Mouse (Mus musculus) hindbrain, embryonic 10.5 days (tissue): ENCODE data around the gene Gm867. TPM values are rescaled to one million over a fixed set of nuclear protein-coding genes. Genes with fewer than 3 reads are reported as not detected.

Experiments used
- DNase-seq: peaks from one replicate; pipeline ENCODE4 v3.0.0-alpha.2; 2017; ENCODE audit warnings: low spot score
- H3K27ac ChIP-seq: fragments of 300-500 bp; sonication (generic); 2 replicates; pipeline ENCODE4 v1.5.1; 2016; ENCODE audit warnings: mild to moderate bottlenecking, moderate library complexity
- H3K27me3 ChIP-seq: fragments of 300-500 bp; sonication (generic); 2 replicates; pipeline ENCODE4 v1.6.1; 2016; ENCODE audit warnings: mild to moderate bottlenecking; ENCODE audit not compliant: poor library complexity, insufficient read depth, severe bottlenecking
- H3K36me3 ChIP-seq: fragments of 300-500 bp; sonication (generic); 2 replicates; pipeline ENCODE4 v1.6.1; 2016; ENCODE audit warnings: mild to moderate bottlenecking, moderate library complexity
- H3K4me1 ChIP-seq: fragments of 300-500 bp; sonication (generic); replicated peaks from 2 replicates; pipeline ENCODE4 v1.6.1; 2016; ENCODE audit warnings: mild to moderate bottlenecking
- H3K4me3 ChIP-seq: fragments of 300-500 bp; sonication (generic); 2 replicates; pipeline ENCODE4 v1.5.1; 2016; ENCODE audit warnings: mild to moderate bottlenecking, moderate library complexity
- H3K9me3 ChIP-seq: fragments of 300-500 bp; sonication (generic); 2 replicates; pipeline ENCODE4 v1.6.1; 2016; ENCODE audit warnings: mild to moderate bottlenecking, moderate library complexity
- WGBS: fragments of 180-500 bp; shearing (Covaris S2); methylation state at CpG from one replicate; pipeline ENCODE4 v1.1.7; 2016; 5-methylcytosine and 5-hydroxymethylcytosine counted together
- polyA plus RNA-seq: library from polyadenylated mRNA; unstranded; fragments of >200 nt; fragmentation: Nextera tagmentation; extraction: Ambion mirVana; gene quantifications from 2 replicates; pipeline ENCODE4 v1.2.1, GENCODE M21; 2016

The Gm867 gene
- polyA plus RNA-seq, 1 experiment from 2014 or later: 1.6 TPM

GRCm38 (mm10) chr10:75945213-75945612 lies 4.7 kb upstream of the Gm867 start:
- Histone ChIP-seq H3K4me1 (peaks cover 34% of the 10 kb centered on the region), H3K27ac (no peak overlapping the region), H3K4me3 (no peak overlapping the region), H3K36me3 (no peaks in the 10 kb centered on the region), H3K27me3 (peaks cover 33% of the 10 kb centered on the region), H3K9me3 (no peaks in the 10 kb centered on the region)
- WGBS: 92% methylated on average over 7 of the region's 7 CpGs
- DNase-seq: no peak

- H3K4me1 ChIP-seq: peaks cover 40% of the 10 kb centered on the region
- no peak overlapping the region for H3K4me3 ChIP-seq
- H3K36me3 ChIP-seq: no peaks in the 10 kb centered on the region
- H3K27me3 ChIP-seq: peaks cover 33% of the 10 kb centered on the region
- WGBS: 26% methylated on average over 11 of the region's 11 CpGs
- DNase-seq: no peak
- peak overlapping the region; percentile 50 for H3K27ac ChIP-seq
- no peaks in the 10 kb centered on the region for H3K9me3 ChIP-seq
Measured at GRCm38 (mm10) chr10:75944066-75944772, 3.7 kb upstream of the Gm867 start.

GRCm38 (mm10) chr10:75942736-75943477 lies 2.4 kb upstream of the Gm867 start, which contains the start of gene Vpreb3:
TSS of gene Vpreb3 (plus strand) at chr10:75943057.
- Histone ChIP-seq H3K9me3 (no peaks in the 10 kb centered on the region), H3K4me3 (no peak within 1 kb of the TSS), H3K4me1 (peaks cover 43% of the 10 kb centered on the region), H3K36me3 (no peaks in the 10 kb centered on the region), H3K27me3 (peaks cover 31% of the 10 kb centered on the region), H3K27ac (peak within 1 kb of the TSS; percentile 50)
- WGBS: 80% methylated on average over 15 of the region's 15 CpGs
- no peak for DNase-seq

GRCm38 (mm10) chr10:75941042-75941824 lies 761 bp upstream of the Gm867 start:
- 68% methylated on average over 9 of the region's 9 CpGs for WGBS
- 0 out of 2 replicates have a peak overlapping the region, but pooled peaks have one; percentile 37 for H3K27ac ChIP-seq
- no peak overlapping the region for H3K4me3 ChIP-seq
- DNase-seq: no peak
- H3K27me3 ChIP-seq: peaks cover 44% of the 10 kb centered on the region
- no peaks in the 10 kb centered on the region for H3K9me3 ChIP-seq
- H3K36me3 ChIP-seq: no peaks in the 10 kb centered on the region
- H3K4me1 ChIP-seq: peaks cover 53% of the 10 kb centered on the region

- Histone ChIP-seq H3K27ac (peak overlapping the region; percentile 1; the same call in 1 of the 2 replicates), H3K4me1 (peaks cover 66% of the 10 kb centered on the region)
- 29% methylated on average over 9 of the region's 9 CpGs for WGBS
Measured at GRCm38 (mm10) chr10:75939481-75940234, 814 bp downstream of the Gm867 start.

GRCm38 (mm10) chr10:75937851-75938643 lies 2.4 kb downstream of the Gm867 start:
- H3K9me3 ChIP-seq: no peaks in the 10 kb centered on the region
- DNase-seq: no peak
- no peak overlapping the region for H3K27ac ChIP-seq
- H3K36me3 ChIP-seq: no peaks in the 10 kb centered on the region
- H3K27me3 ChIP-seq: peaks cover 76% of the 10 kb centered on the region
- WGBS: 48% methylated on average over 10 of the region's 10 CpGs
- peaks cover 56% of the 10 kb centered on the region for H3K4me1 ChIP-seq
- no peak overlapping the region for H3K4me3 ChIP-seq

More at GRCm38 (mm10) chr10:75939481-75940234, 814 bp downstream of the Gm867 start:
- Histone ChIP-seq H3K27me3 (peaks cover 59% of the 10 kb centered on the region), H3K9me3 (no peaks in the 10 kb centered on the region), H3K36me3 (no peaks in the 10 kb centered on the region), H3K4me3 (no peak overlapping the region)
- DNase-seq: no peak

- Histone ChIP-seq H3K27me3 (peaks cover 85% of the 10 kb centered on the region), H3K4me1 (peaks cover 63% of the 10 kb centered on the region), H3K9me3 (no peaks in the 10 kb centered on the region), H3K27ac (no peak overlapping the region; the same call in 1 of the 2 replicates), H3K36me3 (no peaks in the 10 kb centered on the region), H3K4me3 (peak overlapping the region; percentile 13; the same call in 1 of the 2 replicates)
- no peak for DNase-seq
- WGBS: 32% methylated on average over 18 of the region's 18 CpGs
Measured at GRCm38 (mm10) chr10:75936909-75937667, 3.4 kb downstream of the Gm867 start.

GRCm38 (mm10) chr10:75935680-75936541 lies 4.6 kb downstream of the Gm867 start, which contains the start of gene Mmp11:
TSS of gene Mmp11 (minus strand) at chr10:75936496.
- Histone ChIP-seq H3K27me3 (peaks cover 97% of the 10 kb centered on the region), H3K36me3 (no peaks in the 10 kb centered on the region), H3K27ac (peak within 1 kb of the TSS; percentile 60; the same call in 1 of the 2 replicates), H3K4me1 (peaks cover 68% of the 10 kb centered on the region), H3K9me3 (no peaks in the 10 kb centered on the region), H3K4me3 (peak within 1 kb of the TSS; percentile 64)
- peak; percentile 74 for DNase-seq
- WGBS: 1% methylated on average over 50 of the region's 51 CpGs

GRCm38 (mm10) chr10:75934991-75935390 lies 5.5 kb downstream of the Gm867 start:
- Histone ChIP-seq H3K36me3 (no peaks in the 10 kb centered on the region), H3K4me3 (peak overlapping the region; percentile 64), H3K27ac (no peak overlapping the region), H3K9me3 (no peaks in the 10 kb centered on the region), H3K4me1 (peaks cover 67% of the 10 kb centered on the region), H3K27me3 (peaks cover 97% of the 10 kb centered on the region)
- no peak for DNase-seq
- 84% methylated on average over 1 of the region's 1 CpGs for WGBS

GRCm38 (mm10) chr10:75932891-75933290 lies 7.6 kb downstream of the Gm867 start, which contains the start of gene Chchd10:
TSS of gene Chchd10 (plus strand) at chr10:75933130.
- Histone ChIP-seq H3K9me3 (no peaks in the 10 kb centered on the region), H3K36me3 (0 out of 2 replicates have a peak, but pooled peaks cover 2% of the 10 kb centered on the region), H3K27me3 (peaks cover 91% of the 10 kb centered on the region), H3K27ac (peak within 1 kb of the TSS; percentile 91), H3K4me1 (peaks cover 56% of the 10 kb centered on the region), H3K4me3 (peak within 1 kb of the TSS; percentile 70)
- WGBS: 21% methylated on average over 6 of the region's 6 CpGs
- DNase-seq: no peak
